Mouse (Mus musculus) layer of hippocampus, postnatal 36 days (tissue): ENCODE data around the gene Kbtbd12. TPM values are rescaled to one million over a fixed set of nuclear protein-coding genes. Genes with fewer than 3 reads are reported as not detected.

Experiments
- DNase-seq, 2 experiments: peaks; one replicate each; pipeline ENCODE4 v3.0.0; 2022
- total RNA-seq, 2 experiments: library from RNA; stranded (reverse); gene quantifications; 2 replicates each; pipeline ENCODE4 v1.2.3; 2021

Gene Kbtbd12
- total RNA-seq, 2 experiments from 2014 or later: 0.30 to 0.33 TPM

- no peak for DNase-seq
Observed at GRCm38 (mm10) chr6:88626912-88627311, 10.8 kb downstream of the Kbtbd12 start.

DNA sequence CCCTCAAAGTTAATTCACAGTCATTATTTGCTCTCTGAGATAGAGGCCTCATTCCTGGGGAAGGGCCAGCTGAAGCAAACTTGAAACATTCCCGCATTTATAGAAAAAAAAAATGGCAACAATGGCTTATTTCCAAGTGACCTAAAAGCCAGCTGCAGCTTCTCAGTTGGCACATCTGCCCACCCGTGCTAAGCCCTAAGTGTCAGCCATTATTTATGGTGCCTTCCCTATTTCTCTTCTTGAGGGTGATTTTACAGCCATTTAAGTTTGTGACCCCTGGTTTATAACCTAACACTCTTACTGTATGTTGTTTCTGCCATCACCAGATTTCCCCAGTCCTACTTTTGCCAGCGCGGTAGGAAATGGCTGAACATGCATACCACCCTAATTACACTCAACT lies 11.3 kb downstream of the Kbtbd12 start:
- no peak for DNase-seq

- DNase-seq: no peak
Observed at GRCm38 (mm10) chr6:88621816-88622481, 15.8 kb downstream of the Kbtbd12 start.

- no peak for DNase-seq
Observed at GRCm38 (mm10) chr6:88619542-88619941, 18.2 kb downstream of the Kbtbd12 start.

- no peak for DNase-seq
Observed at GRCm38 (mm10) chr6:88615352-88615751, 22.4 kb downstream of the Kbtbd12 start.

- no peak for DNase-seq
Observed at GRCm38 (mm10) chr6:88606417-88606816, 31.3 kb downstream of the Kbtbd12 start.

DNA sequence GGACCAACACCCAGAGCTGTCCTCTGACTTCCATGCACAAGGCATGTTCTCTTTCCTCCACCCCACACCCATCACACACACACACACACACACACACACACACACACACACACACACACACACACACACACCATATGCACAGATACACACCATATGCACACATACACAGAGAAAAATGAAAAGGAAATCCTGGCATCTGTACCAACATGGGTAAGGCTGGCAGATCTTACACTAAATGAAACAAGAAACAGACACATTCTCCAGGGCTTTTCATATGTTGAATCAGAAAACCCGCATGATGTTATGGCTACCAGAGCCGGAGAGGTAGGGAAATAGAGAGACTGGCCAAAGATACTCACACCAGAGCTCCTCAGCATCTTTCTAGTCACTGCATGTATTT lies 32.0 kb downstream of the Kbtbd12 start:
- DNase-seq: no peak

- DNase-seq: no peak
Observed at GRCm38 (mm10) chr6:88605235-88605634, 32.5 kb downstream of the Kbtbd12 start.

- DNase-seq: no peak
Observed at GRCm38 (mm10) chr6:88596108-88596507, 41.6 kb downstream of the Kbtbd12 start.

DNA sequence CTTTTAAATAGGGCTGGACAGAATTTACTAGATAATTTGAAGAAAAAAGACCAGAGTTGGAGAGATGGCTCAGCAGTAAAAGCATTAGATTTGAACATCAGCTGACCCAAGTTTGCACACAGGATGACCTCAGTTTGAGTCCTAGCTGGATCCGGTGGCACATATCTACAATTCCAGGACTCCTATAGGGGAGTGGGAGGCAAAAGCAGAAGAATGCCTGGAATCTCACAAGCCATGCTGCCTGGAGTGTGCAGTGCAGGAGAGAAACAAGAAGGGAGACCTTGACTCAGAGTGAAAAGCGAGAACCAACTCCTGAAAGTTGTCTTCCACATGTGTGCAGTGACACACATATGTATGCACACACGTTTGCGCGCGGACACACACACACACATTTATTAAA lies 45.4 kb downstream of the Kbtbd12 start:
- DNase-seq: no peak

GRCm38 (mm10) chr6:88590231-88590630 lies 47.5 kb downstream of the Kbtbd12 start:
- DNase-seq: no peak

DNA sequence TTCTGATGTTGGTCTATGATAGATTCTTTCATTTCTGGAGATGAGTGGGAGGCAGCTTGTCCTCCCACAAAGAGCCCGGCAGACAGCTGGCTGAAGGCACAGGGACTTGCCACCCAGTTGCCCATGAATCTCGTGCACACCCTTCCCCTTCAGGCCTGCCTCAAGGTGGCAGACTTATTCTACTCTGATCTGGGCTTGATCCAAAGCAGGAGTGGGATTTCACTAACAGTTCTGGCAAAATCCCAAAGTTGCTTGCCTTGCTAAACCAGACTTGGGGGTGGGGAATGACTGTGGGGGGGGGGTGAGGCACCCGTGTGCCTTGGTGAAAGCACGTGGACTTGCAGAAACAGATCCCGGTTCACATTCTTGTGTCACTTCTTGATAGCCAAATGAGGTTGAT lies 48.2 kb downstream of the Kbtbd12 start:
- peak in 1 of 2 experiments; percentile 20 for DNase-seq

DNA sequence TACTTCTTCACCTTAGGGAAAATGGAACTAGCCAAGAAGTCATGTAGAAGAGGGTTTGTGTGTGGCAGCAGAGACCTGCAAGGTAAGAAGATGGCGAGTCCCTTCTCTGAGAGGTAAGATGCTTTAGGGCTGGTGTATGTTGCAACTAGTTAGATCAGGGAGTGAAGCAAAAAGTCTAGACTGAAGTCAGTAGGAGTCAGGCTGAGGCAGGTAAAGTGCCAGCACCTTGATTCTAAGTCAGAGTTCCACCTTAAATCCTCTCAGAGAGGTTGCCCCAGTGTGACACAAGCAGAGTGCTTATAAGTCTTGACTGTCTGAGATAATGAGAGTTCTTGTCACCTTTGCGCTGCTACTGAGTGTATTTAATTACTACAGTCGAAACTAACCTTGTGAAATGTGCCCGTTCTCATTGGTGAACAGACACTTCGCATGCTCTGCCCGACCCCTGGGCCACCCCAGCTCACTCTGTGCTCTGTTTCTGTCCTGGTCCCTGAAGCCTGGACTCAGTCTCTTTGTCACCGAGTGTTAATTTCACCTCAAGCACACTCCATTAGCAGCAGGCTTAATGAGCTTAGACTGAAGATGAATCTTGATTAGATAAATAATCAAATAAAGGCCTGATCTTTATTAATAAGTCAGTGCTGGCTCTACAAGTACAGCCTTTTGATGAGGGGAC lies 49.0 kb downstream of the Kbtbd12 start:
- no peak for DNase-seq

GRCm38 (mm10) chr6:88587091-88587490 lies 50.7 kb downstream of the Kbtbd12 start:
- DNase-seq: no peak

- no peak for DNase-seq
Observed at GRCm38 (mm10) chr6:88583950-88584349, 53.8 kb downstream of the Kbtbd12 start.

- DNase-seq: no peak
Observed at GRCm38 (mm10) chr6:88576495-88576894, 61.3 kb downstream of the Kbtbd12 start.

DNA sequence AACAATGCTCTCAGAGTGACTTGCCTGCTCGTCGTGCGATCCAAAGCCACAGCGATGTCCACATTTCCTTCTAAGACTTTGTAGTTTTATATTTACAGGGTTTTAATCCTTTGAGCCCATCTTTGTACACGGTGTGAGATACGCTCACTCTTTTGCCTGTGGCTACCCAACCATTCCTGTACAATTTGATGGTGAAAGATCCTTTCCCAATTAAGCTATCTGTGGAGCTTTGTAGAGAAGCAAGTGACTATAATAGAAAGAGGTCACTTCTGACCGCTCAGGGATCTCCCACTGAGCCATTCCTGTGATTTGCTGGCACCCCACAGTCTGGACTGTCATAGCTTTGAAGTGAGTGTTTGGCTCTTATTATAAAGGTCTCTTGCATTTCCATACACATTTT lies 71.1 kb downstream of the Kbtbd12 start:
- DNase-seq: no peak

GRCm38 (mm10) chr6:88565033-88565432 lies 72.7 kb downstream of the Kbtbd12 start:
- no peak for DNase-seq

DNA sequence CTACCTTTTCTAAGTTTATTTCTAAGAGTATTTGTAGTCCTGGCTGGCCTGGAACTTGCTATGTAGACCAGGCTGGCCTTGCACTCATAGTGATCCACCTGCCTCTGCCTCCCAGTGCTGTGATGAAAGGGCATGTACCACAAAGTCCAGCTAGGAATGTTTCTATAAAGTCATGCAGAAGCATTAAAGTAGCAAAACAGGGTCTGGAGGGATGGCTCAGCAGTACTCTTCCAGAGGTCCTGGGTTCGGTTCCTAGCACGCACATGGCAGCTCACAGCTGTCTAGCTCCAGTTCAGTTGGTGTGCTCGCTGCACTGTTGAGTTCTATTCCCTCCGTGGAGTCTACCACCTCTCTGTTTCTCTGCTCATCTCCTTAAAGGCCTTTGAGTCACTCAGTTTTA lies 77.6 kb downstream of the Kbtbd12 start:
- DNase-seq: no peak

GRCm38 (mm10) chr6:88559688-88560087 lies 78.1 kb downstream of the Kbtbd12 start:
- no peak for DNase-seq

- DNase-seq: no peak
Observed at GRCm38 (mm10) chr6:88558076-88558475, 79.7 kb downstream of the Kbtbd12 start.

GRCm38 (mm10) chr6:88557548-88557947 lies 80.2 kb downstream of the Kbtbd12 start:
- DNase-seq: no peak

- DNase-seq: no peak
Observed at GRCm38 (mm10) chr6:88549916-88550315, 87.8 kb downstream of the Kbtbd12 start.

DNA sequence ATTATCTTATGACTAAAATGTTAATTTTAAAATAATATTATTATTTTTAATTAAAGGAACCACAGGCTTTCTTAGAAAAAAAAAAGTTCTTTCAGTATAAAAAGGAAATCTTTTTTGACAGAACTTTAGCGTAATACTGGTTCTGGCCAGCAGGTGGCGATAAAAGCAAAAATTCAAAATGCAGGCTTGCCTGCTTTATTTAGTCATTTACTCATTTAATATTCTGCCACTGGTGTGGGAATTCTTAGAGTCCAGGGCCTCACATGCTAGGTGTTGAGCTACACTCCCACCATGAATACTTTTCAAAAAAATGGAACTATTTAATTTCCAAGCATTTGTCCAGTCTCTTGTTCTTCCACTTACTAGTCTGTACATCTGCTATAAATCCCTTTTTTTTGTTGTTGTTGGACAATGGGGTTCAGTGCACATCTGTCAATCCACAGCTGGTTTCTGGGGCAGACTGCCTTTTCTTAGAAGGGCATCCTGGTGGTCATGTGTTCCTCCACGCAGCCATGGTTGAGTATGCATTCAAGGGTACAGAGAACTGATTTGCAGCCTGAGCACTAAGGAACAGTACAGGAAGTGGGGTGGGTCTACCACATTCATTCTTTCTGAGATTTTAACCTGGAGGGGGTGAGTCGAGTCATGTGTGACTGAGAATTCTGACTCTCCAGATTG lies 88.5 kb downstream of the Kbtbd12 start:
- DNase-seq: peak in 1 of 2 experiments; percentile 62
